Mouse (Mus musculus): ENCODE measurements around the gene Dip2c.

GRCm38 (mm10) chr13:9312916-9313315 is 36.6 kb downstream of the Dip2c start:
- no peak for TF ChIP-seq POLR2A (IDR thresholded peaks at IDR 0.05; ENCODE audit: borderline replicate concordance, extremely low read depth, low read depth, low read length)
- no peak for TF ChIP-seq CTCF (IDR thresholded peaks at IDR 0.05; ENCODE audit: insufficient read depth, low read length)
